Mouse (Mus musculus): ENCODE data around the gene Olfr91. TPM values are rescaled to one million over a fixed set of nuclear protein-coding genes. Genes with fewer than 3 reads are reported as not detected.

Gene Olfr91
- total RNA-seq, 2 experiments from 2014 or later, result not detected

- intact Hi-C loops (cut with DNase I), result no loop called here
- DNase-seq (ENCODE audit: low spot score), result no peak
Observed at GRCm38 (mm10) chr17:37063063-37063462, 35.0 kb downstream of the Olfr91 start.

- intact Hi-C loops (cut with DNase I), result no loop called here
- DNase-seq (ENCODE audit: low spot score), result no peak
Observed at GRCm38 (mm10) chr17:37062101-37062641, 35.9 kb downstream of the Olfr91 start.

GRCm38 (mm10) chr17:37061435-37061834 lies 36.6 kb downstream of the Olfr91 start:
- DNase-seq (ENCODE audit: low spot score), result no peak
- intact Hi-C loops (cut with DNase I), result no loop called here

GRCm38 (mm10) chr17:37056957-37057356 lies 41.1 kb downstream of the Olfr91 start:
- intact Hi-C loops (cut with DNase I), result no loop called here
- DNase-seq (ENCODE audit: low spot score), result no peak

GRCm38 (mm10) chr17:37051745-37052144 lies 46.3 kb downstream of the Olfr91 start:
- DNase-seq (ENCODE audit: low spot score), result no peak
- intact Hi-C loops (cut with DNase I), result no loop called here

- DNase-seq (ENCODE audit: low spot score), result no peak
- intact Hi-C loops (cut with DNase I), result no loop called here
Observed at GRCm38 (mm10) chr17:37050876-37051275, 47.2 kb downstream of the Olfr91 start.

- intact Hi-C loops (cut with DNase I), result no loop called here
- DNase-seq (ENCODE audit: low spot score), result peak; percentile 68
Observed at GRCm38 (mm10) chr17:37050399-37050798, 47.7 kb downstream of the Olfr91 start.

- peak; percentile 20 for DNase-seq (ENCODE audit: low spot score)
- intact Hi-C loops (cut with DNase I), result loop anchor here (5.0 kb wide), 4 partner anchors 47 to 227 kb away; partner anchors contain the start of genes Trim40, Zfp57, Znrd1 and Znrd1as
Observed at GRCm38 (mm10) chr17:37049570-37050310, 48.3 kb downstream of the Olfr91 start.

- no peak for DNase-seq (ENCODE audit: low spot score)
- intact Hi-C loops (cut with DNase I), result loop anchor here (5.0 kb wide), 4 partner anchors 46 to 226 kb away; partner anchors contain the start of genes Trim40, Zfp57, Znrd1 and Znrd1as
Observed at GRCm38 (mm10) chr17:37048383-37048782, 49.7 kb downstream of the Olfr91 start.

- DNase-seq (ENCODE audit: low spot score), result no peak
- intact Hi-C loops (cut with DNase I), result loop anchor here (2.0 to 5.0 kb wide), 5 partner anchors 46 to 226 kb away; partner anchors contain the start of genes Trim40, Zfp57, Znrd1 and Znrd1as
Observed at GRCm38 (mm10) chr17:37047981-37048380, 50.1 kb downstream of the Olfr91 start.

- intact Hi-C loops (cut with DNase I), result loop anchor here (2.0 to 5.0 kb wide), 5 partner anchors 45 to 225 kb away; partner anchors contain the start of genes Trim40, Zfp57, Znrd1 and Znrd1as
- no peak for DNase-seq (ENCODE audit: low spot score)
Observed at GRCm38 (mm10) chr17:37047332-37047976, 50.6 kb downstream of the Olfr91 start.

GRCm38 (mm10) chr17:37046312-37047112 lies 51.6 kb downstream of the Olfr91 start:
- intact Hi-C loops (cut with DNase I), result loop anchor here (2.0 to 5.0 kb wide), 5 partner anchors 44 to 224 kb away; partner anchors contain the start of genes Trim40, Zfp57, Znrd1 and Znrd1as
- DNase-seq (ENCODE audit: low spot score), result peak; percentile 17

- intact Hi-C loops (cut with DNase I), result loop anchor here (2.0 to 5.0 kb wide), 5 partner anchors 43 to 223 kb away; partner anchors contain the start of genes Trim40, Zfp57, Znrd1 and Znrd1as
Observed at GRCm38 (mm10) chr17:37045611-37046311, 52.3 kb downstream of the Olfr91 start, which contains the start of gene Gabbr1. Gene Gabbr1, plus strand, starts transcription at chr17:37045966.

GRCm38 (mm10) chr17:37044651-37045244 lies 53.3 kb downstream of the Olfr91 start:
- no peak for DNase-seq (ENCODE audit: low spot score)
- intact Hi-C loops (cut with DNase I), result loop anchor here (5.0 kb wide), 4 partner anchors 42 to 222 kb away; partner anchors contain the start of genes Trim40, Zfp57, Znrd1 and Znrd1as

More at GRCm38 (mm10) chr17:37045611-37046311, 52.3 kb downstream of the Olfr91 start, which contains the start of gene Gabbr1:
- DNase-seq (ENCODE audit: low spot score), result peak; percentile 68

Data from heart, postnatal 25 days (tissue).